Mouse (Mus musculus): ENCODE measurements around the gene Diras1. TPM values are rescaled to one million over a fixed set of nuclear protein-coding genes. Genes with fewer than 3 reads are reported as not detected.
"Not testable (repeated sequence)": the region's sequence is repeated elsewhere in the genome, so short reads cannot be mapped to it uniquely, and the experiment has no call there.

Gene Diras1
- polyA plus RNA-seq, 1 experiment, result not detected

DNA sequence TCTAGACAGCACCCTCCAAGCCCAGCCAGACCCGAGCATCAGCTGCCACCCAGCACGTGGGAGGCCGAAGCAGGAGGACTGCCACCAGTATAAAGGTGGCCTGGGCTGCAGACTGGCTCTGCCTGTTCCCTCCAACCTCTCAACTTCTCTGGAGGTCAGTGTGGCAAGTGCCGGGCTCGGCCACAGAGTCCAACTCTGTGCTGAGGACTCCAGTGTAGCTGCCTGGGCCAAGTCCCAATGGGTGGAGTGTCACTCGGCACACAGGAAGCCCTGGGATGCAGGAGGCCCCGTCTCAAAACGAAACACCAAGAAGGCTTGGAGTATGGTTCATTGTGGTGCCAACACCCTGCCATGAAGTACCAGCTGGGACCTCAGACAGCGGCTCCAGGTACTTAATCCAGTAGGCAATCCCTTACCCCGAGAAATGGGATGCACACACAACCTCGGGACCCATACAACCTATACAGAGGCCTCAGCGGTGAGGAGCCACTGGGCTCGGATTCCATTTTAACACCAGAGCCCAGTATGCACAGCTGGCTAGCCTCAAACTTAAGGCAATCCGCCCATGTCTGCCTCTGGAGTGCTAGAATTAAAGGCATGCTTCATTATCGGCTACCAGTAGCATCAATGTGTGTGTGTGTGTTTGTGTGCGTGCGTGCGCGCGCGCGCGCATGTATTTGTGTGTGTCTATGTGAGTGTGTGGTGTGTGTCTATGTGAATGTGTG lies 32.1 kb upstream of the Diras1 start:
- H3K4me1 ChIP-seq (ENCODE audit: control insufficient read depth, insufficient read depth, low read length), result peaks cover 13% of the 10 kb centered on the region
- TF ChIP-seq POLR2A (IDR thresholded peaks at IDR 0.05; ENCODE audit: borderline replicate concordance, extremely low read depth, low read depth, low read length) (no peak), CTCF (IDR thresholded peaks at IDR 0.05; ENCODE audit: insufficient read depth, low read length) (no peak)
- WGBS, result 77% methylated on average over 23 of the region's 23 CpGs
- no peak for DNase-seq
- no peak overlapping the region for H3K4me3 ChIP-seq (replicated peaks; ENCODE audit: extremely low read depth, low read depth, low read length)

DNA sequence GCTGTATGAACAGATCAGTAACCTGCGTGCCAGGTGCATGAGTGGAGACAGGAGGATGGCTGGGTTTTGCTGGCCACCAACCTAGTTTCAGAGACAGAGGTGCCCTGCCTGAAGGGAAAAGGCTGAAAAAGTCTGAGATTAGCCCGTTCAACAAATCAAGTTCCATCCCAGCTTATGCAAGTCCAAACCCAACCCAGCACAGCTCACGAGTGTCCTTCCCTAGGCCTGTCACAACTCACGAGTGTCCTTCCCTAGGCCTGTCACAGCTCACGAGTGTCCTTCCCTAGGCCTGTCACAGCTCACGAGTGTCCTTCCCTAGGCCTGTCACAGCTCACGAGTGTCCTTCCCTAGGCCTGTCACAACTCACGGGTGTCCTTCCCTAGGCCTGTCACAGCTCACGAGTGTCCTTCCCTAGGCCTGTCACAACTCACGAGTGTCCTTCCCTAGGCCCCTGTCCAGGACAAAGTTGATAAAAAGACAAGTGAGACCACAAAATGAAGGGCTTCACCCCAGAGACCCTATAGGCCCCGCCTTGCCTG lies 30.4 kb upstream of the Diras1 start:
- WGBS, result 74% methylated on average over 11 of the region's 11 CpGs
- H3K4me1 ChIP-seq (ENCODE audit: control insufficient read depth, insufficient read depth, low read length), result peaks cover 10% of the 10 kb centered on the region
- H3K4me3 ChIP-seq (replicated peaks; ENCODE audit: extremely low read depth, low read depth, low read length); DNase-seq: not testable (repeated sequence)

DNA sequence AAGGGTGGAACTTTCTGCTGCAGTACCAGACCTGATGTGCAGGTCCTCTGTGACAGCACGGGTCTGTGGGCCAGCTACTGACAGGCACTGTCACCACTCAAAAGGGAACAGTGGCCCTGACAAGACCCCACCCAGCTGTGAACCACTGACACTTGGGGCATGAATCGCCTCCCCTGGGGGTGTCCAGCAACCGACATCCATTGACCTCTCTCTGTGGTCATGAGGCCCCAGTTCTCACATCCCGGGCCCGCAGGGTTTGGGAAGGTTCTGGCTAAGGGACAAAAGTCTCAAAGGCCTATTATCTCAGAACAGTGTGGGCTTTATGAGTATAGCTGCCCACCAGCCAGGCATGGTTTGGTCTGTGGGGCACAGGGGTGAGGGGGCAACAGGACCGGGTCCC lies 29.7 kb upstream of the Diras1 start:
- H3K4me1 ChIP-seq (ENCODE audit: control insufficient read depth, insufficient read depth, low read length), result peaks cover 10% of the 10 kb centered on the region
- 85% methylated on average over 6 of the region's 6 CpGs for WGBS
- TF ChIP-seq POLR2A (IDR thresholded peaks at IDR 0.05; ENCODE audit: borderline replicate concordance, extremely low read depth, low read depth, low read length) (no peak), CTCF (IDR thresholded peaks at IDR 0.05; ENCODE audit: insufficient read depth, low read length) (no peak)
- no peak for DNase-seq
- no peak overlapping the region for H3K4me3 ChIP-seq (replicated peaks; ENCODE audit: extremely low read depth, low read depth, low read length)

DNA sequence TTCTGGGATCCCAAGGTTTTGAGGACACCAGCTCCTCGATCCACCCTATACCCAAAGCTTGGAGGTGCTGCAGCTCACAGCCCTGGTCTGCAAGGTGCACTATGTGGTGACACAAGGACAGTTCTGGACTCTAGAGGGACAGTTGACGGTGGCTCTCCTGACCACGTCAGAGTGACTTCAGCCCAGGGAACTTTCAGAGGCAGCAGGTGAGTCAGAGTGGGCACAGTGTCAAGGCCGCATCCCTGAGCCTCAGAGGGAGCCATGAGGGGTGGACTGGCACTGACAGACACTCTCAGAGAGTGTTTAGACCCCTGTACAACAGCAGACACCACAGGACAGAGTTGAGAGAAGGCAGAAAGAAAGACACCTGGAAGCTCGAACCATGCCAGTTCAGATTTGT lies 27.1 kb upstream of the Diras1 start:
- WGBS, result 81% methylated on average over 5 of the region's 5 CpGs
- Histone ChIP-seq H3K4me1 (ENCODE audit: control insufficient read depth, insufficient read depth, low read length) (peaks cover 4% of the 10 kb centered on the region), H3K4me3 (replicated peaks; ENCODE audit: extremely low read depth, low read depth, low read length) (no peak overlapping the region)
- no peak for DNase-seq
- TF ChIP-seq POLR2A (IDR thresholded peaks at IDR 0.05; ENCODE audit: borderline replicate concordance, extremely low read depth, low read depth, low read length) (no peak), CTCF (IDR thresholded peaks at IDR 0.05; ENCODE audit: insufficient read depth, low read length) (no peak)

DNA sequence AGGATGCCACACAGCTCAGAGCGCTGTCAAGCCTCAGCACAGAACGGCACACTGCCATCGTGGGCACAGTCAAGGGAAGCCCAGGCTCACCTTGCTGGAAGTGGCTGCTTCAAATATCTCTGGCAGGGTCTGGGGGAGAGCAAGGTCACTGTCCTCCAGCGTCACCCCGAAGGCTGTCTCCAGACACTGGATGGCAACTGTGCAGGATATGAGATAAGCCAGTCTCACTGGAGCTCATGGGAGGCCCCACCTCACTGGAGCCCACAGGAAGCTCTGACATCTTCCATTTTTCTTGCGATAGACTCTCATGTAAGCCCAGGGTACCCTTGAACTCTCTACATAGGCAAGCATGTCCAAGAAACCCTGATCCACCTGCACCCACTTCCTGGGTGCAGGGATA lies 25.7 kb upstream of the Diras1 start:
- no peak for TF ChIP-seq CTCF (IDR thresholded peaks at IDR 0.05; ENCODE audit: insufficient read depth, low read length)
- no peak for TF ChIP-seq POLR2A (IDR thresholded peaks at IDR 0.05; ENCODE audit: borderline replicate concordance, extremely low read depth, low read depth, low read length)
- DNase-seq, result no peak
- 87% methylated on average over 6 of the region's 6 CpGs for WGBS
- Histone ChIP-seq H3K4me3 (replicated peaks; ENCODE audit: extremely low read depth, low read depth, low read length) (no peak overlapping the region), H3K4me1 (ENCODE audit: control insufficient read depth, insufficient read depth, low read length) (no peaks in the 10 kb centered on the region)

DNA sequence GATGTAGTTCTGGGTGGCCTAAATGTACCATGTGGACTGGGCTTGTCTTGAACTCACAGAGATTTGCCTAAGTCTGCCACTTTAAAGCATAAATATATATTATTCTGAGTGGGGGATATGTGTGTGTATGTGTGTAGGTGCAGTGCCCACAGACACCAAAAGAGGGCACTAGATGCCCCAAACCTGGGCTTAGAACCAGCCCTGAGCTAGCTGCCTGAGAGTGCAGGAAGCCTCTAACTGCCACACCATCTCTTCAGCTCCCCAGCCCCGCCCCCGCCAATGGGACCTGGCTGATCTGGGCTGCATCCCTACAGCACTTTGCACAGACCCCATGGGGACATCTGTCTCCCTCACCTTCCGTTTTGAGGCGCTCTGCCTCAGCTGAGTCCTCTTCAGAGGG lies 25.2 kb upstream of the Diras1 start:
- H3K4me3 ChIP-seq (replicated peaks; ENCODE audit: extremely low read depth, low read depth, low read length), result no peak overlapping the region
- H3K4me1 ChIP-seq (ENCODE audit: control insufficient read depth, insufficient read depth, low read length), result no peaks in the 10 kb centered on the region
- WGBS, result 80% methylated on average over 4 of the region's 4 CpGs
- TF ChIP-seq CTCF (IDR thresholded peaks at IDR 0.05; ENCODE audit: insufficient read depth, low read length) (peak; percentile 41), POLR2A (IDR thresholded peaks at IDR 0.05; ENCODE audit: borderline replicate concordance, extremely low read depth, low read depth, low read length) (no peak)
- no peak for DNase-seq

DNA sequence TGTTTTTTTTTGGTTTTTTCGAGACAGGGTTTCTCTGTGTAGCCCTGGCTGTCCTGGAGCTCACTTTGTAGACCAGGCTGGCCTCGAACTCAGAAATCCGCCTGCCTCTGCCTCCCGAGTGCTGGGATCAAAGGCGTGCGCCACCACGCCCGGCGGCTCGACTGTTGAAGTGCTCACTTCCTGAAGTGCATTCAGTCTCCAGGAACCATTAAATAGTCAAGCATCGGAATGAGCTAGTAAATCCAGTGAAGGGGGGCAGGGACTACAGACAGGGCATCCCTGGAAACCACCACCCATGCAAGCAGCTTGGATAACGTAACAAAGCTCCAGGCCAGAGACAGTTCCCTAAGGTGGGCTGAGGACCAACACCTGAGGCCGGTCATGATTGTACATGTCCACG lies 19.8 kb upstream of the Diras1 start:
- not testable (repeated sequence) for H3K4me1 ChIP-seq (ENCODE audit: control insufficient read depth, insufficient read depth, low read length); DNase-seq; H3K4me3 ChIP-seq (replicated peaks; ENCODE audit: extremely low read depth, low read depth, low read length)
- WGBS, result 85% methylated on average over 14 of the region's 14 CpGs

DNA sequence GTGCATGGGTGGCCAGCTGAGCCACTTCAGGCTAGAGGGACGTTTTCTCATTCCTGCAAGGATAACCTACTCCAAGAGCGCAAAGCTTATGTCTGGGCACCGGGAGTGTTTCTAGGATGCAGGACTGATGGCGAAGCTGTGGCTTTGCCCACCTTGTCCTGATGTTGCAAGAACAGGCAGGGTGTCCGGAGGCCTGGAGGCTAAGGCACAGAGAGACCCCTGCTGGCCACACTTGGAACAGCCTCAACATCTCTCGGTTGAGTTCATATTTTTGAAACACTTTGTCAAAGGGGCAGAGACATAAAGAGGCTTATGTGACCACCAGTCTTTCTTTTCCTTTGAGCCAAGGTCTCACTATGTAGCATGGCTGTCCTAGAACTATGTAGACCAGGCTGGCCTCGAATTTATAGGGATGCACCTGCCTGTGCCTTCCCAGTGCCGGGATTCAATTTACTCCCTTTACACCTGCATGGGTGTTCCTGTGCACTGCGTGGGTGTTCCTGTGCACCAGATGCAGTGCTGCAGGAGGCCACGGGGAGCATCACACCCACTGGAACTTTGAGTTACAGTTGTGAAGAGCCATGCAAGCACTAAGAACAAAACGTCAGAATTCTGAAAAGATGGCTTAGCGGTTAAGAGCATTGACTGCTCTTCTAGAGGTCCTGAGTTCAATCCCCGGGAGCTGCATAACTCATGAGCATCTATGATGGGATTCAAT lies 16.2 kb upstream of the Diras1 start:
- WGBS, result 29% methylated on average over 13 of the region's 13 CpGs
- peak; percentile 64 for DNase-seq
- Histone ChIP-seq H3K4me3 (replicated peaks; ENCODE audit: extremely low read depth, low read depth, low read length) (no peak overlapping the region), H3K4me1 (ENCODE audit: control insufficient read depth, insufficient read depth, low read length) (no peaks in the 10 kb centered on the region)
- peak; percentile 84 for TF ChIP-seq CTCF (IDR thresholded peaks at IDR 0.05; ENCODE audit: insufficient read depth, low read length)
- no peak for TF ChIP-seq POLR2A (IDR thresholded peaks at IDR 0.05; ENCODE audit: borderline replicate concordance, extremely low read depth, low read depth, low read length)

DNA sequence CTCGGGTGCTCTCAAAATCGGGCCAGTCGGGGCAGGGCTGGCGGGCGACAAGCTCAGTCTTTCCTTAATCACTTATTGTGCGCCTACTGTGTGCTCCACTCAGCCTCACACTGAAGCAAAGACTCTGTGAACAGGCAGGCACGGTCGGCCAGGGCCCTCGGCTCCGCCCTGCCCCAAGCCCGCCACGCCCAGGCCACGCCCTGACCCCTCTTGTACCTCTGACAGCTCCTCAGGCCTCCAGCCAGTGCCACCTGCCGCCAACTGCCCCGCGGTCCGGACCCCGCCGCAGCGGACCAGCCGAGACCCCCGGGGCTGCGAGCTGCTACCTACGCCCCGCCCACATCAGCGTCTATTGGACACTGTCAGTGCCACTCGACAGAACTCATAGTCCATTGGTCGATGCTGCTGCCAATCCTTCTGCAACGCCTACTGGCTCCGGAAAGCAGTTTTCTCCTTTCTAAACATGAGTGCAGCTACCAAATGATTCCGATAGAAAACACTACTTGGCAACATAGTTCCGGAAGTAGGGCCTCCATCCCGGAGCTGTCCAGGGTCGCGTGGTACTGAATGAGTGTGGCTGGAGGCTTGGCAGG lies 11.6 kb upstream of the Diras1 start, which contains the start of gene Slc39a3:
TSS of gene Slc39a3 (minus strand) at position 439 of the 593 bp plus-strand sequence.
- Histone ChIP-seq H3K4me3 (replicated peaks; ENCODE audit: extremely low read depth, low read depth, low read length) (peak within 1 kb of the TSS; percentile 68), H3K4me1 (ENCODE audit: control insufficient read depth, insufficient read depth, low read length) (no peaks in the 10 kb centered on the region)
- TF ChIP-seq POLR2A (IDR thresholded peaks at IDR 0.05; ENCODE audit: borderline replicate concordance, extremely low read depth, low read depth, low read length), result peak; percentile 45; the same call in 1 of the 2 replicates
- no peak for TF ChIP-seq CTCF (IDR thresholded peaks at IDR 0.05; ENCODE audit: insufficient read depth, low read length)
- under 1% methylated on average over 35 of the region's 35 CpGs for WGBS
- peak; percentile 100 for DNase-seq

Measured in lung, adult 2 months (tissue).